Mouse (Mus musculus): ENCODE results near the gene Wiz. TPM values are rescaled to one million over a fixed set of nuclear protein-coding genes. Genes with fewer than 3 reads are reported as not detected.

Gene Wiz
- 10 to 100 TPM; 18.1 to 20.2 TPM for total RNA-seq (2021)

DNA sequence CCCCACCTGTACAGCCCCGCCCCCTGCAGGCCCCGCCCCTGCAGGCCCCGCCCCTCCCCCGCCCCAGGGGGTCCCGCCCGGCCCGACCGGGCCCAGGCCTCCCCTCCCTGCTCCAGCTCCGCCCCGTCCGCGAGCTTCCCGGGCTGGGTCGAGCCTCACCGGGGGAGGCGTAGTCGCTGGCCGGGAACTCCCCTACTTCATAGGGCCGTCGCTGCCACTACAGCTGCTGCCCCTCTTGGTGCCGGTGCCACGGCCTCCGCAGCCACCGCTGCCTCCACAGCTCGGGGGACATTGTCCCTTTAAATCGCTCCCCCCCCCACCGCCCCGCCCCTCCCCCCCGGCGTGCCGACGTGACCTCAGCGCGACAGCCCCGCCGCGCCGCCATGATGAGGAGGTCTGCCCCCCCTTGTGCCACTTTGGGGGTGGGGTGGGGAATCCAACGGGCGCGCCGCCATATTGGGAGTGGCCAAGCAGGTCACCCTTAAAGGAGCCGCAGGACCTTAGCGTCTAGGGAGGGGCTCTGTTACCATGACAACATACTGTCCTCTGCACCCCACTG, at the start of gene Wiz:
TSS of gene Wiz (minus strand) at position 339 of the 559 bp plus-strand sequence.
- intact Hi-C loops (cut with DNase I): loop anchor here (1.0 to 5.0 kb wide), 3 partner anchors 25 to 103 kb away; partner anchors contain the start of gene Akap8l
- DNase-seq (ENCODE audit: low spot score): peak; percentile 89

DNA sequence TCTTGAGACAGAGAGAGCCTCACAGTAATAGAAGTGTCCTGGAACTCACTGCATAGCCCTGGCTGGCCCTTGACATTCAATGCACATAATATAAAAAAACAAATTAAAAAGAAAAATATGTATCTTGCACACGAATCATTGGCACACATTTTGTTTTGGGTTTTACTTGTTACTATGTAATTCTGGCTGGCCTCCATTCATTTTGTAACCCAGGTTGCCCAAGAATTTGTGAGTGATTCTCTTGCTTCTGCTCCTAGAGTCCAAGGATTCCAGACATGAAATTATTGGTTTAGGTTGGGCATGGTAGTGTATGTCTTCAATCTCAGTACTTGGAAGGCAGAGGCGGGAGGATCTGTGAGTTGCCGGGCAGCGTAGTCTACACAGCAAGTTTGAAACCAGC, 47.9 kb upstream of the Wiz start:
- DNase-seq (ENCODE audit: low spot score): no peak
- intact Hi-C loops (cut with DNase I): no loop called here

DNA sequence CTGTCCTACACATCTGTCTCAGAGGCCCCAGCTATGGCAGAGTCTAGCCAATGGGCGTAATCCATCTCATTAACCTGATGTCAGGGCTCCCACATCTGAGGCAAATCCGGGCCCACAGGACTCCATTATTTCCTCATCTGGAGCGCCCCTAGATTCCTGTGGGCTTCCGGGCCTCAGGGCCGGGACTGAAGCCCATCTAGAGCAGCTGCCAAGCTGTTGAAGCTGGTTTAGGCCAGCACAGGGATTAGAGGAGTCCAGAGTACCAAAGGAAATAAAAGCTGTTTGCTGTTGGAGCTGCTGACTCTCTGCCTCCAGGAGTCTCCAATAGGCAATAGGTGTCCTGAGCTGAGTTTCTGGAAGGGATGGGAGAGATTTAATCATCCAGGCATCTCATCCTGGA, 45.9 kb upstream of the Wiz start:
- intact Hi-C loops (cut with DNase I): no loop called here
- no peak for DNase-seq (ENCODE audit: low spot score)

DNA sequence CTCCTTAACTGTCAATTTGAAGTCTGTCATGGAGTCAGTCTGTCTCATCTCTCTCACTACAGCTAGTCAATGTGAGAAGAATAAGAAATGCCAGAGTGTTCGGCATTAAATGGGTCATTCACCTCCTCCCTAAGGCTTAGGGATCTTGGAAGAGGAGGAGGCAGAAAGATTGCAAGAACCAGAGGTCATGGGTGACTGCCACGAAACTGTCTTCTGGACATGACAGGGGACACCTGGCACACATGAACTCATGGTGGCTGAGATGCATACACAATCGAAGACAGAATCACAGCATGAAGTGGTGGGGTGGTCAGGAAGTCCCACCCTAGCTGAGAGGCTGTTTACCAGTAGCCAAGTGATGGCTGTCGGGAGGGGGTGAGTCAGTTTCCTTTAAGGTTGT, 45.1 kb upstream of the Wiz start:
- intact Hi-C loops (cut with DNase I): loop anchor here (5.0 kb wide), 1 partner anchor 87 kb away; no protein-coding TSS in a partner anchor
- no peak for DNase-seq (ENCODE audit: low spot score)

DNA sequence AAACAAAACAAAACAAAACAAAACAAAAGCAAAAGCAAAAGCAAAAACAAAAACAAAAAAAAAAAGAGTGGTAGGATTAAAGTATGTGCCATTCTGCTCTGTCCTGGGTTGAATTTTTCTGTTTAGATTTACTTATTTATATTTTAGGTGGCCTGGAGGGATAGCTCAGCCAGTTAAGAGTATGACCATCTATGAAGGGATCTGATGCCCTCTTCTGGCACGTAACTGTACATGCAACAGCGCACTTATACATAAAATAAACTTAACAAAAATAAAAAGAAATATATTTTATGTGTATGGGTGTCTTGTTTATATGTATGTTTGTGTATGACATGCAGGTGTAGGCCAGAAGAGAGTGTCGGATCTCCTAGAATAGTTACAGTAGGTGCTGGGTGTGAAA, 42.7 kb upstream of the Wiz start:
- no peak for DNase-seq (ENCODE audit: low spot score)
- intact Hi-C loops (cut with DNase I): loop anchor here (5.0 kb wide), 1 partner anchor 85 kb away; no protein-coding TSS in a partner anchor

- no peak for DNase-seq (ENCODE audit: low spot score)
- intact Hi-C loops (cut with DNase I): no loop called here
Measured at GRCm38 (mm10) chr17:32426610-32427009, 37.4 kb upstream of the Wiz start.

GRCm38 (mm10) chr17:32424034-32424433, 34.8 kb upstream of the Wiz start, which contains the start of gene Pglyrp2:
TSS of gene Pglyrp2 (minus strand) at chr17:32424167.
- no peak for DNase-seq (ENCODE audit: low spot score)
- intact Hi-C loops (cut with DNase I): no loop called here

- intact Hi-C loops (cut with DNase I): no loop called here
- no peak for DNase-seq (ENCODE audit: low spot score)
Measured at GRCm38 (mm10) chr17:32420781-32421180, 31.5 kb upstream of the Wiz start.

DNA sequence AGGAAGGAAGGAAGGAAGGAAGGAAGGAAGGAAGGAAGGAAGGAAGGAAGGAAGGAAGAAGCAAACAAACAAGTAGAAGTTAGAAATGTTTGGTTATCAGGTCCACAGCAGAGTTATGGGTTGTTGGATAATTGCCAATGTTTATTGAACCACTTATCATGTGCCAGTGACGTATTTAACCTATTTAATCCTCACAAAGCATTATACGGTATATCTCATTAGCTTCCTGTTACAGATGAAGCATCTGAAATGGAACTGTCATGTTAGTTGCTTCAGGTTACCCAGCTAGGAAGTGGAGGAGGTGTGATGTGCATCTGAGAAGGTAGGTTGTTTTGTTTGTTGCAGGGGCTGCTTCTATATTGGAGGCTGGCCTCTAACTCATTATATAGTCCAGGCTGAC, 30.8 kb upstream of the Wiz start:
- DNase-seq (ENCODE audit: low spot score): no peak
- intact Hi-C loops (cut with DNase I): no loop called here

DNA sequence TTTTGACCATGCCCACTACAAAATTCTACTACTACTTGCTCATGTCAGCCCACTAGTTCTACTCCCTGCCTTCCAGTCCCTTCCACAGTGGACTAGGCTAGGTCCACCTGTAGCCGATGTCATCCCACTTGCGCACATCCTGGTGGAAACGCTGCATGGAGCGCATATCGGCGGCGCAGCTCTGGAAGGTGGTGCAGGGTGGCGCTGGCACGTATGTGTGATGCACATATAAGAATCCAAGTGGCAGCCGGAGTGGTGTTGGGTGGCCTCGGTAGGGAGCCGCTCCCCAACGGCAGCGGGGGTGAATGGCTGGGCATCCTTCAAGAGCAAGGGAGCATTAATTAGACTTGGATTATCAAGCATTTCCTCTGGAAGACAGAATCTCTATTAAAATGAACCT, 27.5 kb upstream of the Wiz start:
- intact Hi-C loops (cut with DNase I): no loop called here
- DNase-seq (ENCODE audit: low spot score): no peak

DNA sequence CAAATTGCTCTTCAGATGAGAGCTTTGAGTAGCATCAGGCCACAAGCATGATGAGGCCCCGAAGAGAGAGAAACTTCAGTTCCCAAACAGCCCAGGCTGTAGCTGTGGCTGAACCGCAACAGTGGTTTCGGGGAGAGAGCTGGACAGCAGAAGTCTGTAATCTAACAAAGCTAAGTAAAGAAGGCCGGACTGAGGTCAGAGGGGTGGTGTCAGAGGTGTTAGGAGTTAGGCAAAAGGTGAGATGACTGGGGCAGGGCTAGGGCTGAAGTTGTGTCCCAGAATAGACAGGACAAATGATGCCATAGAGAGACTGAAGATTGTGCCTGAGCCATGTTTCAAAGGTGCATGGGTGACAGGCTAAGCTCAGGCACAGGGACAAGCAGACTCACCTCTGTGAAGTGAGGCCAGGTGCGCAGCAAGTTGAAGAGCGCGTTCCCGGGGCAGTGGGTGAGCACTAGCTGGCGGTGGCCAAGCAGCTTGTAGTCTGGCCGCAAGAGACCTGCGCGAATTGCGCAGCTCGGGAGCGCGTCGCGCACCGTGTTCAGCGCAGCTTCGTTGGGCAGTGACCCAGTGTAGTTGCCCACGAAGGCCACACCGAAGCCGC, 26.3 kb upstream of the Wiz start:
- no peak for DNase-seq (ENCODE audit: low spot score)
- intact Hi-C loops (cut with DNase I): no loop called here

DNA sequence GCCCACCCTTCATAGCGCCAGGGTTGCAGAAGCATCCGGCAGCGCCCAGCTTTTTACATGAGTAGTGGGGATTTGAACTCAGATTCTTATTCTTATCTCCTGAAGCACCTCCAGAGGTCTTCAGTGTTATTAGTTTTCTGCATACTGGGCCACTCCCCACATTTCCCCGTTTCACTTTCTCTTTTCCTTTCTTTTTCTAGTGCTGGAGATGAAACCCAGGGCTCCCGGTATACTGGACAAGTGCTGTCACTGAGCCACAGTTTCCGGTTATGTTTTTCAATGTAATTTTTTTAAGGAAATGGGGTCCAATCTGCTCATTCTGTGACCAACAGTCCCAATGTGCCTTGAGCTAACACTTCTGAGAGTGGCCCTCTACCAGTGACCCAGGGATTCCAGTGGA, 22.7 kb upstream of the Wiz start:
- intact Hi-C loops (cut with DNase I): no loop called here

GRCm38 (mm10) chr17:32403417-32403816, 14.2 kb upstream of the Wiz start, which contains the start of gene Rasal3:
TSS of gene Rasal3 (minus strand) at chr17:32403583.
- intact Hi-C loops (cut with DNase I): no loop called here
- DNase-seq (ENCODE audit: low spot score): no peak

More for the DNA sequence above, 22.7 kb upstream of the Wiz start:
- DNase-seq (ENCODE audit: low spot score): no peak

- intact Hi-C loops (cut with DNase I): no loop called here
- DNase-seq (ENCODE audit: low spot score): no peak
Measured at GRCm38 (mm10) chr17:32402779-32403157, 13.5 kb upstream of the Wiz start.

- intact Hi-C loops (cut with DNase I): no loop called here
- no peak for DNase-seq (ENCODE audit: low spot score)
Measured at GRCm38 (mm10) chr17:32402011-32402778, 13.0 kb upstream of the Wiz start.

DNA sequence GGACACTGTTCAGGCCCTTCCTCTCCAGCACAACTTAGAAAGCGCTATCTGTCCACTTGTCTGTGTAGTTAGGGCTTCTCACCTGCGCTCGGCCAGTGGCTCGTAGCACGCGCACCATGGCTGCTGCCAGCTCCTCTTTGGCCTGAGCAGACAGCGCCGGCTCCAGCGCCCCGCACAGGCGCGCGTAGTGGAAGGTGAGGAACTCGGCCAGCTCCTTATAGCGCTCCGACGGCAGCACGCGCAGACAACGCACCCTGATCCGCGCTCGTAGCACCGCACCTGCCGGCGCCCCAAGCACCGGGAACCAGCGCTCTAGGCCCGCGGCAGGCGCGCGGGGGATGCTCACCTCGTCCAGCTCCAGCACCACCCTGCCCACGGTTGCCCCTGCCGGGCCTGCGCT, 7.0 kb upstream of the Wiz start:
- intact Hi-C loops (cut with DNase I): no loop called here
- DNase-seq (ENCODE audit: low spot score): no peak

GRCm38 (mm10) chr17:32393944-32394343, 4.7 kb upstream of the Wiz start:
- intact Hi-C loops (cut with DNase I): no loop called here
- DNase-seq (ENCODE audit: low spot score): no peak

DNA sequence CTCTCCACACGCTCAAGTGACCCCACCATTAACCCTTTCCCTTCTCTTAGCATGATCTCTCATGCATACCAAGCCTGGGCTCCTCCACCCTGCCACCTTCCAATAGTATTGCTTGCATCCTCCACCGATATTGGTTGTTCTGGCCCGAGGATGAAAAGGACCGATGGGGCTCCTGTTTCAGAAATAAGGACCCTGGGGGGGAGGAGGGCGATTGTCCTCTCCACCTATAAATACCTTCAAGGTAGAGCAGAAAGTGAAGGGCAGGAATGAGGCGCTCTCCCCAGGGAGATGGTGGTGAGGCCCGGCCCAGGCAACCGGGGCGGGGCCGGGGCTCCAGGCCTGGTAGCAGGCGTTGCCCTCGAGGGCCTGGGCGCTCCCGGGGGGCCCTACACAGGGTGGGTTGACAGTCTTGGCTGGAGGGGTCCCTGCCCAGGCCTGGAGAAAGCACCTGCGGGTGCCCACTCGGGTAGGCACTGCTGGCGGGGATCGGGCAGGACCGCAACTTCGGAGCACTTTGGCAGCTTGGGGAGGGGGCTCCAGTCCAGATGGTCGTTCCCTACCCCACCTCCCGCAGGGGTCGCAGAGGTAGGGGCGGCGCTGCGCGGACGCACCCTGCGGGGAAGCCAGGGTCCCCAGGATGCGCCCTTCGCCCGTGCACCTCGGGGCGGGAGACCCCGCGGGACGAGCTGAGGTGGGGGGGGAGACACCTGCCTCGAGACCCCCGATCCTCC, 704 bp downstream of the Wiz start:
- DNase-seq (ENCODE audit: low spot score): no peak
- intact Hi-C loops (cut with DNase I): loop anchor here (1.0 to 5.0 kb wide), 3 partner anchors 24 to 104 kb away; partner anchors contain the start of gene Akap8l

GRCm38 (mm10) chr17:32387986-32388369, 1.3 kb downstream of the Wiz start:
- intact Hi-C loops (cut with DNase I): loop anchor here (5.0 kb wide), 2 partner anchors 36 to 104 kb away; partner anchors contain the start of gene Akap8l
- DNase-seq (ENCODE audit: low spot score): no peak

Data from heart, postnatal 25 days (tissue).